8 mouse cellular contexts compared by ENCODE assay signal in the genomic region with DNA sequence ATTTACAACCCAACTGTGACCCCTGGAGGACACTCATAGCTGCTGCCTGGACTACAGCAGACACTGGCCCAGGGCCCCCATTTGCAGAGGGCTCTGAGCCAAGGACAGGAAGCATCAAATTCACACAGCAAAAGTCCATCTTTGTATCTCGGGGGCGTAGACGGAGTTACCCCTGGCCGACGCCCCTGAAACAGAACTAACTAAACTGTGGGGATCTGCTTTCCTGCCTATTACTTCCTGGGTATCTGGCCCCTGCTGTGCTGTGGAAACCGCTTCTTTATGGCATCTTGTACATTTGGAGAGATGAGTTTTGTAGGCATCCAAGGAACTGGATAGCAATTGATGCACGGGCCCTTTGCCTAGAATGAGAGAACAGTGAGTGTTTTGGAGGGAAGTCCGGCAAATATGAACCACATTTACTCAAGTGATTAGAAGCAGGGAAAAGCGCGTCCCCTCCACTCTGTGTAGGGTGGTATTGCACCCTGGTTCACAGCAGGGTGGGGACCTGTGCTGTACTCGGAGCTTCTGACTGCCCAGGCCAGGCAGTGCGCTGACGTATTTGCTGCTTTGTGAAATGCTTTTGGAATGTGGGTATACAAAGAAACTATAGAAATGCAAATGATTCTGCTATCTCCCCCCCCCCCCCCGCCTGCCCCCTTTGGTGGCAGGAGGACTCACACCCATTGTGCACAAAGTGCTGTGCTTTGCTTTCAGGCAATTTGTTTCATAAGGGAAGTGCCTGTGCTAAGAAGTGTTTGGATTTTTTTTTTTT.
DNase-seq lines count a peak whose midpoint lies in the region; ATAC-seq and TF ChIP-seq lines count a peak whose summit lies in the region.

No protein-coding gene starts in this region.

- peaks cover 0 to 14% of the 10 kb centered on the region in 2 experiments; a peak in 3 of 4 replicates for H3K4me1 ChIP-seq in ES-E14 (ENCODE audit: control insufficient read depth in 2 of 2, insufficient read depth in 2 of 2, low read length in 2 of 2, poor library complexity in 1 of 2)

- no peaks in the 10 kb centered on the region; the same call in 1 of the 2 replicates for H3K36me3 ChIP-seq in ES-E14 (ENCODE audit: control insufficient read depth, insufficient read depth, low read length, poor library complexity, severe bottlenecking)

- H3K9ac ChIP-seq in ES-E14 (ENCODE audit: insufficient read depth, low read depth, low read length, poor library complexity, severe bottlenecking): peak overlapping the region; percentile 43; the same call in 1 of the 2 replicates

- no peaks in the 10 kb centered on the region for H3K9me3 ChIP-seq in ES-E14 (ENCODE audit: control insufficient read depth, insufficient read depth, low read depth, low read length)

- H3K4me3 ChIP-seq in ES-E14 (ENCODE audit: insufficient read depth in 1 of 2, low read depth in 1 of 2, low read length in 2 of 2, poor library complexity in 1 of 2, severe bottlenecking in 1 of 2): peak overlapping the region; percentile 40 to 49

- H3K27ac ChIP-seq in ES-E14 (ENCODE audit: insufficient read depth, low read depth, low read length, poor library complexity, severe bottlenecking): peak overlapping the region; percentile 73

- DNase-seq in ES-E14 (ENCODE audit: low read depth, low spot score): peak; percentile 63
- DNase-seq in cerebellum, adult 9-10 months: peak; percentile 88
- DNase-seq in forelimb bud, embryonic 11.5 days (ENCODE audit: low read depth, low spot score): peak; percentile 42
- DNase-seq in layer of hippocampus, adult 9-11 months: peak; percentile 55
- peak; percentile 31 for DNase-seq in lung, postnatal 25 days (ENCODE audit: low spot score)
- peak; percentile 25 for DNase-seq in right cerebral cortex, postnatal 14 days

- in situ Hi-C loops in ES-E14 (cut with MboI; ENCODE audit: low sequenced_read_pairs in 2 of 2, unreplicated experiment in 2 of 2): no loop called here

- ATAC-seq in hematopoietic stem cell, adult 5-6 weeks (replicated peaks in 1 of 2; ENCODE audit: insufficient read depth in 1 of 2, low FRiP score in 2 of 2, low TSS enrichment in 1 of 2, low read depth in 1 of 2, poor library complexity in 2 of 2, severe bottlenecking in 2 of 2): peak; percentile 42 to 68; a peak in 2 of 4 replicates
- ATAC-seq in megakaryocyte, adult 5-6 weeks (ENCODE audit: poor library complexity, severe bottlenecking): no peak

TF ChIP-seq in ES-E14, 5 proteins besides CTCF, POLR2A, EP300 and RAD21:
- no peak for TF ChIP-seq MAFK (IDR thresholded peaks at IDR 0.05; ENCODE audit: insufficient read depth, low read depth, low read length)
- no peak for TF ChIP-seq HCFC1 (IDR thresholded peaks at IDR 0.05; ENCODE audit: borderline replicate concordance, insufficient read depth, low read length)
- TF ChIP-seq ZC3H11A (IDR thresholded peaks at IDR 0.05; ENCODE audit: borderline replicate concordance, low read depth, low read length): no peak
- 0 out of 2 replicates have a peak, but pooled peaks have one; percentile 32 for TF ChIP-seq ZNF384 (IDR thresholded peaks at IDR 0.05; ENCODE audit: low read depth, low read length)
TF ChIP-seq in ES-E14: peak in this region for 1.

Comparison
In these comparisons a context has a peak if more than half of its experiments do, and no peak if none do; other contexts are left out.
1. DNase-seq: peak in every context shown above with its lines; median percentile 88 in cerebellum, adult 9-10 months; 63 in ES-E14; 55 in layer of hippocampus, adult 9-11 months; 42 in forelimb bud, embryonic 11.5 days; 31 in lung, postnatal 25 days; 25 in right cerebral cortex, postnatal 14 days.